Mouse (Mus musculus) embryo, embryonic 9.5 days (tissue): Measurements from ENCODE around the gene Zfp60.

Experiments used
- DNase-seq: peaks from one replicate; pipeline ENCODE4 v3.0.0-alpha.2; 2017; ENCODE audit errors: extremely low spot score

Gene Zfp60

DNA sequence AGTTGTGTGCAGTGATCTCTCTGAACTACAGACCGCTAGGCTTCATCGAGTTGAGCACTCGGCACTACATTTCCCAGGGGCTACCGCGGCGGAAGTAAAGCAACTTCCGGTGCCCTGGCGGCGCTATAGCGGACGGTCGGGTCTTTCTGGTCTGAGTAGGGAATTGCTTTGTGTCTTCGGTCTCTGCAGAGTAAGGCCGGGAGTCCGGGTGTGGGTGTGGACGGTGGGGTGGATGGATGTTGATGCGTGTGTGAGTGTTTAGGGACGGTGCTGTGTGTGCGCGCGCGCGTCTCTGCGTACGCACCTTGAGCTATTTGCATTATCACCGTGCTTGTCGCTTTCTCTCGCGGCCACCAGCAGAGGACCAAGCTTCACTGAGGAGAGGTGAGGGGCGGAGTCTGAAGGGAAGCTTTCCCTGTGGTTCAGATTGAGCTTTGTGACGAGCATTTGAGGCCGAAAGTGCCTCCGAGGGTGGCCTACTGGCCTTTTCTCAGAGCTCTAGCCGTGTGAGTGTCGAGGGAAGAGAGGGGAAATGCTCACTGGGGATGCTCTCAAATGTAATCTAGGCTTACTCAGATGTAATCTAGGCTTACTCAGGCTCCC, at the start of gene Zfp60:
Gene Zfp60, plus strand, starts transcription at position 109 of the 603 bp plus-strand sequence.
- DNase-seq = peak; percentile 90

DNA sequence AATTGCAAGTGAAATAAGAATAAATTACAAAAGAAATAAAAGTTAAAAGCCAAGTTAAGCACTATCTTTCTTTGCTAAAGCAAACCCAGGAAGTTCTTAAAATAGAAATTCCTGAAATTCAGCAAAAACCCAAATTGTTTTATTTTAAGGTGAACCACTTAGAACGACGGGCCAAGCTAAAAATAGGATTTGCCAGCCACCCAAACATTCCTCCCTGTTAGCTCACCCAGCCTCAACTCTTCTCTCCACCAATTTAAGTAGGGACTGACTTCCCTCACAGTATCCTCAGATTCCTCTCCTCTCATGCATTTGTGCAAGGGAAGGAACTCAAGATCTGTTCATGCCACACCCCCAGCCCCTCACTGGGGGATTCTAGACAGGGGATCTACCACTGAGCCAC, 48.0 kb upstream of the Zfp60 start:
- DNase-seq = no peak

DNA sequence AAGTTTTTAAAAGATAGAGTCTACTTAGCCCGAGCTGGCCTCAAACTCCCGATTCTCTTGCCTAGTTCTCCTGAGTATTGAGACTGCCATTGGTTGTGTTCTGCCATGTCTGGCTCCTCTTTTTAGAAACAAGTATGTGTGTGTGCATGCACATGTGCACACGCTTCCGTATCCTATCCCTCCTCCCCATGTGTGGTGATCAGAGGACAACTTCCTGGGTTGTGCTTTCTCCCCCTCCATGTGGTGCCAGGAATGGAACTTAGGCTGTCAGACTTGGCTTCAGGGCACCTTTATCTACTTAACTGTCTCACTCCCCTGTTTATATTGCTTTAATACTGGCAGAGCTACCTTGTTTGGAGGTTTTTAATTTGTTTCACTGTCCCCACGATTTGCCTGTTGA, 46.0 kb upstream of the Zfp60 start:
- no peak for DNase-seq

GRCm38 (mm10) chr7:27685681-27686080, 45.5 kb upstream of the Zfp60 start:
- DNase-seq = peak; percentile 46

- no peak for DNase-seq
These were observed 44.1 kb upstream of the Zfp60 start for GRCm38 (mm10) chr7:27687043-27687442.

- DNase-seq = no peak
These were observed 43.4 kb upstream of the Zfp60 start for GRCm38 (mm10) chr7:27687836-27688235.

DNA sequence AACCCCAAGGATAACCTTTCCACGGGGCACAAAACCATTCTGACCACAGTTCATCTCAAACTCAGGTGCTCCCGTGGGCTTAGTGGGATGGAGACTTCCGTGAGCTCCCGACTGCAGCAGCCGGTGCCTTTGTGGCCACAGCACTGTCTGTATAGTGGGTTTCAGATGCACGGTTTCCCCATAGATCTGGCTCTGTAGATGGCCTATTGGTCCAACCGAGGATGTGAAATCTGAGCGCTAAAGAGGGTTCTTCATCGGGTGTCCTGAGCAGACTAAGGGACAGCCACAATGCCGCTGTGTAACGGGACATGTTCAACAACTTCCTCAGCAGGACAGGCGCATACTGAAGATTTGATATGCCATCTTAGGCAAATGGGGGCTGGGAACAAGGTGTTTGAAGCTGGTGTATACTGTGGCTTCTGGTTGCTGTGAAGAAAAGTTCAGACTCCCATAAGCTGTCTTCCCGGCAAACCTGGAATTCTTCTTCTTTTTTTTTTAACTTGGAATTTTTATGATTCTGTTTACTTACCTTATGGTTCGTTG, 42.9 kb upstream of the Zfp60 start:
- no peak for DNase-seq

GRCm38 (mm10) chr7:27688815-27689612, 42.2 kb upstream of the Zfp60 start, which contains the start of gene Zfp607b:
TSS of gene Zfp607b (plus strand) at chr7:27689340.
- DNase-seq = peak; percentile 90

GRCm38 (mm10) chr7:27691076-27691475, 40.1 kb upstream of the Zfp60 start:
- peak; percentile 19 for DNase-seq

- DNase-seq = no peak
These were observed 34.5 kb upstream of the Zfp60 start for GRCm38 (mm10) chr7:27696711-27697110.

DNA sequence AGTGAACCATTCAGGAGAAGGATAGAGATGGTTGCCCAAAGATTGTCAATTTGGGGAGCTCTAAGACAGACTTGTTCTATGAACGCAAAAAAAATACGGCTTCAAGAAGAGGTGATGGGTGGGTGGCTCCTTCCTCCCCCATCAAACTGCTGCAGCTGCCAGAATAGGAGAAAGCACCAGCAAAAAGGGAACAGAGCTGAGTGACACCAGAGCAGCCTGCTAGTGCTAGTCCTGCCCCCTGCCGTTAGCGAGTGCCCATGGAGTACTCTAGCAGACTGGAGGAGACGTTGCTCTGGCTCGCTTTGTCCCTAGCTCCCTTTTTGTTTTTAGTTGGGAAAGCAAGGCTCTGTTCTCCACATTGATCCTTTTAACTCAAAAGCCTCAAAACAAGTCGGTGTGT, 20.8 kb upstream of the Zfp60 start:
- DNase-seq = no peak

DNA sequence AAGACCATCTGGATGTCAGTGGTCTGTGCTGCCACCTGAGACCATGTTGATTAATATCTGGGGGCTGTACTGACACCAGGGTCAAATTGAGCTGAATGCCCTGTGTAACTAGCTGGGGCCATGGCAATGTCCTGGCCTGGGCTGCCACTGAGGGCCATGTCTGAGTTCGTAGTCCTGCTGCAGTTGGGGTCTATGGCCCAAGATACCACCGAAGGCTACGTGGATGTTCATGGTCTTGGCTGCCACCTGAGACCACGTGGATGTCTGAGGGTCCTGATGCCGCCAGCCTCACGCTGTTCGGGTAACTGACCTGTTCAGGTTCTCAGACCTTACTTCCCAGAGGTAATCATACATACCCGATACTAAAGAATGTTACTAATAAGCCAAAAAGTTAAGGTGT, 9.2 kb upstream of the Zfp60 start:
- no peak for DNase-seq

- DNase-seq = peak; percentile 58
These were observed 5.3 kb upstream of the Zfp60 start for GRCm38 (mm10) chr7:27725566-27726538.

GRCm38 (mm10) chr7:27727471-27727870, 3.7 kb upstream of the Zfp60 start:
- DNase-seq = no peak

DNA sequence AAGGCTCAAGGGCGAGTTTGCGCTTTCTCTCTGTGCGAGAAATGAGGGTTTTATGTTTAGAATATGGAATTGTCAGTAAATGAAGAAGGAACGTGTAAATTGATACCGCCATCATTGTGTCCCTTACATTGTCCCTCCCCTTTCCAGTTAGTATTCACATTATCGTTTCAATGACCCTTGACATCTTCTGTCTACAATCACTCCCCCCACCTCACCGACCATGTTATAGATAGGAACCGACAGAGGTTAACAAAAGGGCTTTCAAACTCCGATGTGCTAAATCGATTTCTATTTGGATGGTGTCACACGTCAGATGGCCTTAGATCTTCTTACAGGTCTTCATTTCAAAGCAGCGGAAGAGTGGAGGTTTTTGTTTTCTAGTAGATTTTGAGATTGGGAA, 757 bp downstream of the Zfp60 start:
- peak; percentile 30 for DNase-seq

- DNase-seq = no peak
These were observed 1.3 kb downstream of the Zfp60 start for GRCm38 (mm10) chr7:27732508-27732907.

GRCm38 (mm10) chr7:27735457-27735856, 4.3 kb downstream of the Zfp60 start:
- DNase-seq = no peak

DNA sequence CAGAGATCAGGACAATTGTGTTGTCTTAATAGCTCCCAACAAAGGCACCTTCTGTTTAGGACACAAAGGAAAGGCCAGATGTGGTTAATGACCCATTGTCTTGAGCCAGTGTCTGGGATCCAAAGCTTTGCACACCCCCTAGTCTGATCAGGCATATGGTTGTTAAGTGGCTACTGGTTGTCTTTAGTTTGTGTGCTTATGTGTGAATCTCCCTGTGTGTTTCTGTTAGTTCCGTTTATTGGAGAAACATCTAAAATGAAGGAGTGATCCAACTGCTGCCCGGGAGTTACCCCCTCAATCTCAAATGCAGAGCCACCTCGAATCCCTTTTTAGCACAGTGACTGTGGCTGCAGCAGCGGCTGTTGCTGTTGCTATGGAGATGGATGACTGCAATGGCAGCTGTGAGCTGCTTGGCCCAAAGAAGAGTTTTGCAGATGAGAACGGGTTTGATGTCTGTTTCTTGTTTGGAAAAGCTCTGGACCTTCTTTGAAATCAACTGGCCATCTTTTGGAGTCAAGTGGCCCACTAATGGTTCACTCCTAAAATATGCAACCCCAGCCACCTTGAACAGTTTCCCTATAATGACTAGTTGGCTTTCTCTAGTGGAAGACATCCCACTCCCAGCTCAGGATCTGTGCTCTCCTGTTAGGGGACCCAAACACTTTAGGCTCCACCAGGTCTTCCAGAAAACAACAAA, 25.3 kb downstream of the Zfp60 start:
- peak; percentile 44 for DNase-seq

- no peak for DNase-seq
These were observed 25.8 kb downstream of the Zfp60 start for GRCm38 (mm10) chr7:27757048-27757375.

DNA sequence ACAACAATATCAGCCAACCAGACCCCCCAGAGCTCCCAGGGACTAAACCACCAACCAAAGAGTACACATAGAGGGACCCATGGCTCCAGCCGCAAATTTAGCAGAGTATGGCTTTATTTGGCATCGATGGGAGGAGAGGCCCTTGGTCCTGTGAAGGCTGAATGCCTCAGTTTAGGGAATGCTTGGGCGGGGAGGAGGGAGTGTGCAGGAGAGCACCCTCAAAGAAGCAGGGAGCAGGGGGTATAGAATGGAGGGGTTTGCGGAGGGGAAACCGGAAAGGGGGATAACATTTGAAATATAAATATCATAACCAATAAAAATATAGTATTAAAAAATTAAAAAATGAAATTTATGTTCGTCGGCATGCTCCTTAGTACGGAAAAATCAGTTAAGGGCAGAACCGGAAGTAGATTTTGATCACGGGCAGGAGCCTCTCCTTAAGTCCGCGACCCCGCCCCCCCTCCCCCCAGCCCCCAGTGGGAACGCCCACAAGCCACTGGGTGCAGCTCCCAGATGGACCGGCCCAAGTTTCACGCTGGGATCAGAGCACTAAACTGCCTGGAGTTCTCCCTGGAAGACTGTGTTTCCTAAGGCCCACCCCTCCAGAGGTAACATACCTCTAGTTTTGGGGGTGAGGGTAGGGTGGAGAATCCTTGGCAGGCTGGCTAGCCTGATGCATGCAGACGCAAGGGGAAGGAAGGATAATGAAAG, 34.1 kb downstream of the Zfp60 start:
- DNase-seq = peak; percentile 28

DNA sequence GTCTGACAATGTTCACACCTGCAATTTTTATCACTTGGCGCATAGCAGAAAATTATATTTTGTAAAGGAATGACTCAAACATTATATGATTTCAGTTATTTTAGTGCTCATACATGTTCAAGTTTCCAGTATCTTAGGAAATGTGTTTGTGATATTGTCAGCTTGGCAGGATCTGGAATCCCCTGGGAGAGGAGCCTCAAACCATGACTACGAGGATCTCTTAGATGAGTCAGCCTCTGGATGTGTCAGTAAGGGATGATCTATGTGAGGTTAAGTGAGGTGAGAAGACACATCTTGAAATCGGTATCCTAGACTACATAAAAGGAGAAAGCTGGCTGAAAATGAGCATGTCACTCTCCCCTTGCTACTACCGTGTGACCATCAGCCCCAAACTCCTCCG, 58.1 kb downstream of the Zfp60 start:
- no peak for DNase-seq
